Mouse (Mus musculus) forebrain, embryonic 10.5 days (tissue): ENCODE results near the gene Hyal2. TPM values are rescaled to one million over a fixed set of nuclear protein-coding genes. Genes with fewer than 3 reads are reported as not detected.

Experiments
- DNase-seq: peaks from one replicate; pipeline ENCODE4 v3.0.0-alpha.2; 2017; ENCODE audit warnings: low spot score; ENCODE audit errors: extremely low spot score
- H3K27ac ChIP-seq: fragments of 300-500 bp; sonication (generic); 2 replicates; pipeline ENCODE4 v1.5.1; 2016; ENCODE audit warnings: mild to moderate bottlenecking
- H3K27me3 ChIP-seq: fragments of 300-500 bp; sonication (generic); 2 replicates; pipeline ENCODE4 v1.6.1; 2016; ENCODE audit warnings: mild to moderate bottlenecking; ENCODE audit not compliant: poor library complexity, severe bottlenecking
- H3K36me3 ChIP-seq: fragments of 300-500 bp; sonication (generic); replicated peaks from 2 replicates; pipeline ENCODE4 v1.6.1; 2016; ENCODE audit warnings: mild to moderate bottlenecking, moderate library complexity
- H3K4me1 ChIP-seq: fragments of 300-500 bp; sonication (generic); 2 replicates; pipeline ENCODE4 v1.6.1; 2016
- H3K4me3 ChIP-seq: fragments of 300-500 bp; sonication (generic); 2 replicates; pipeline ENCODE4 v1.5.1; 2016; ENCODE audit warnings: mild to moderate bottlenecking, moderate library complexity
- H3K9me3 ChIP-seq: fragments of 300-500 bp; sonication (generic); 2 replicates; pipeline ENCODE4 v1.6.1; 2016; ENCODE audit warnings: mild to moderate bottlenecking, moderate library complexity
- WGBS: fragments of 180-500 bp; shearing (Covaris S2); methylation state at CpG from one replicate; pipeline ENCODE4 v1.1.7; 2016; 5-methylcytosine and 5-hydroxymethylcytosine counted together
- polyA plus RNA-seq: library from polyadenylated mRNA; unstranded; fragments of >200 nt; fragmentation: Nextera tagmentation; extraction: Ambion mirVana; gene quantifications from 2 replicates; pipeline ENCODE4 v1.2.1, GENCODE M21; 2016

The Hyal2 gene
- polyA plus RNA-seq, 1 experiment from 2014 or later, result 147 TPM

- DNase-seq, result no peak
- Histone ChIP-seq H3K27me3 (no peaks in the 10 kb centered on the region), H3K36me3 (peaks cover 48% of the 10 kb centered on the region), H3K9me3 (no peaks in the 10 kb centered on the region), H3K4me3 (peak overlapping the region; percentile 82), H3K27ac (peak overlapping the region; percentile 90), H3K4me1 (peaks cover 33% of the 10 kb centered on the region)
- 7% methylated on average over 33 of the region's 33 CpGs for WGBS
These were observed 20.3 kb downstream of the Hyal2 start for GRCm38 (mm10) chr9:107587833-107588639.

- H3K4me3 ChIP-seq, result 0 out of 2 replicates have a peak overlapping the region, but pooled peaks have one; percentile 1
- no peak for DNase-seq
- peaks cover 46% of the 10 kb centered on the region for H3K4me1 ChIP-seq
- H3K36me3 ChIP-seq, result peaks cover 59% of the 10 kb centered on the region
- H3K9me3 ChIP-seq, result no peaks in the 10 kb centered on the region
- H3K27me3 ChIP-seq, result no peaks in the 10 kb centered on the region
- H3K27ac ChIP-seq, result no peak overlapping the region
- whole genome bisulfite sequencing, result 94% methylated on average over 25 of the region's 25 CpGs
These were observed 22.5 kb downstream of the Hyal2 start for GRCm38 (mm10) chr9:107590058-107590772.

- Histone ChIP-seq H3K27ac (no peak overlapping the region), H3K27me3 (no peaks in the 10 kb centered on the region), H3K4me1 (peaks cover 46% of the 10 kb centered on the region), H3K36me3 (peaks cover 59% of the 10 kb centered on the region), H3K9me3 (no peaks in the 10 kb centered on the region), H3K4me3 (no peak overlapping the region)
- 97% methylated on average over 6 of the region's 6 CpGs for WGBS
- no peak for DNase-seq
These were observed 23.0 kb downstream of the Hyal2 start for GRCm38 (mm10) chr9:107590773-107591060.

- no peak overlapping the region for H3K27ac ChIP-seq
- peaks cover 30% of the 10 kb centered on the region for H3K4me1 ChIP-seq
- DNase-seq, result no peak
- WGBS, result 81% methylated on average over 11 of the region's 11 CpGs
- H3K9me3 ChIP-seq, result no peaks in the 10 kb centered on the region
- no peaks in the 10 kb centered on the region for H3K27me3 ChIP-seq
- H3K36me3 ChIP-seq, result peaks cover 59% of the 10 kb centered on the region
- H3K4me3 ChIP-seq, result no peak overlapping the region
These were observed 25.6 kb downstream of the Hyal2 start for GRCm38 (mm10) chr9:107593101-107593976.

- peaks cover 55% of the 10 kb centered on the region for H3K36me3 ChIP-seq
- peaks cover 10% of the 10 kb centered on the region; the same call in 1 of the 2 replicates for H3K27me3 ChIP-seq
- H3K27ac ChIP-seq, result no peak overlapping the region
- no peak for DNase-seq
- peaks cover 20% of the 10 kb centered on the region for H3K4me1 ChIP-seq
- H3K4me3 ChIP-seq, result no peak overlapping the region
- WGBS, result 76% methylated on average over 8 of the region's 8 CpGs
- H3K9me3 ChIP-seq, result no peaks in the 10 kb centered on the region
These were observed 26.7 kb downstream of the Hyal2 start for GRCm38 (mm10) chr9:107594281-107595062.

GRCm38 (mm10) chr9:107596619-107597569 lies 29.1 kb downstream of the Hyal2 start:
- H3K9me3 ChIP-seq, result no peaks in the 10 kb centered on the region
- 95% methylated on average over 11 of the region's 11 CpGs for WGBS
- no peak overlapping the region for H3K27ac ChIP-seq
- H3K4me1 ChIP-seq, result peaks cover 25% of the 10 kb centered on the region
- no peak overlapping the region for H3K4me3 ChIP-seq
- H3K27me3 ChIP-seq, result peaks cover 27% of the 10 kb centered on the region
- peaks cover 31% of the 10 kb centered on the region for H3K36me3 ChIP-seq
- DNase-seq, result no peak

- H3K4me1 ChIP-seq, result peaks cover 35% of the 10 kb centered on the region
- H3K9me3 ChIP-seq, result no peaks in the 10 kb centered on the region
- H3K4me3 ChIP-seq, result no peak overlapping the region
- H3K27me3 ChIP-seq, result peaks cover 31% of the 10 kb centered on the region
- 83% methylated on average over 5 of the region's 5 CpGs for WGBS
- peaks cover 16% of the 10 kb centered on the region for H3K36me3 ChIP-seq
- H3K27ac ChIP-seq, result peak overlapping the region; percentile 2; the same call in 1 of the 2 replicates
- no peak for DNase-seq
These were observed 30.6 kb downstream of the Hyal2 start for GRCm38 (mm10) chr9:107598385-107598784.

GRCm38 (mm10) chr9:107599433-107599832 lies 31.7 kb downstream of the Hyal2 start:
- WGBS, result 92% methylated on average over 9 of the region's 9 CpGs
- Histone ChIP-seq H3K27me3 (peaks cover 41% of the 10 kb centered on the region), H3K9me3 (no peaks in the 10 kb centered on the region), H3K27ac (no peak overlapping the region), H3K4me1 (peaks cover 37% of the 10 kb centered on the region), H3K36me3 (peaks cover 6% of the 10 kb centered on the region), H3K4me3 (no peak overlapping the region)
- no peak for DNase-seq

- no peak overlapping the region for H3K27ac ChIP-seq
- DNase-seq, result no peak
- no peak overlapping the region for H3K4me3 ChIP-seq
- peaks cover 2% of the 10 kb centered on the region for H3K36me3 ChIP-seq
- 75% methylated on average over 14 of the region's 14 CpGs for WGBS
- H3K9me3 ChIP-seq, result no peaks in the 10 kb centered on the region
- peaks cover 41% of the 10 kb centered on the region for H3K4me1 ChIP-seq
- H3K27me3 ChIP-seq, result peaks cover 45% of the 10 kb centered on the region
These were observed 32.1 kb downstream of the Hyal2 start for GRCm38 (mm10) chr9:107599842-107600241.

GRCm38 (mm10) chr9:107600745-107601144 lies 33.0 kb downstream of the Hyal2 start:
- 83% methylated on average over 12 of the region's 12 CpGs for WGBS
- Histone ChIP-seq H3K4me3 (no peak overlapping the region), H3K27me3 (peaks cover 54% of the 10 kb centered on the region), H3K9me3 (no peaks in the 10 kb centered on the region), H3K4me1 (peaks cover 50% of the 10 kb centered on the region), H3K27ac (no peak overlapping the region), H3K36me3 (no peaks in the 10 kb centered on the region)
- DNase-seq, result no peak

GRCm38 (mm10) chr9:107601275-107601674 lies 33.5 kb downstream of the Hyal2 start:
- 88% methylated on average over 11 of the region's 11 CpGs for WGBS
- no peaks in the 10 kb centered on the region for H3K36me3 ChIP-seq
- no peak overlapping the region for H3K4me3 ChIP-seq
- H3K9me3 ChIP-seq, result no peaks in the 10 kb centered on the region
- H3K4me1 ChIP-seq, result peaks cover 55% of the 10 kb centered on the region
- DNase-seq, result no peak
- 0 out of 2 replicates have a peak overlapping the region, but pooled peaks have one; percentile 44 for H3K27ac ChIP-seq
- H3K27me3 ChIP-seq, result peaks cover 57% of the 10 kb centered on the region
